Mouse (Mus musculus) urinary bladder, adult 2 months (tissue): Measurements from ENCODE around the gene Rpp25l. TPM values are rescaled to one million over a fixed set of nuclear protein-coding genes. Genes with fewer than 3 reads are reported as not detected.

Experiments used
- DNase-seq: peaks from one replicate; pipeline ENCODE4 v3.0.0; 2022; ENCODE audit warnings: low spot score
- polyA plus RNA-seq: library from polyadenylated mRNA; depleted of rRNA; stranded (reverse); fragments of >200 nt; gene quantifications from 2 replicates; pipeline ENCODE4 v1.2.3, GENCODE M21; 2012; rRNA removed

Rpp25l gene
- polyA plus RNA-seq, 1 experiment: 40.5 TPM

GRCm38 (mm10) chr4:41670836-41671235, 42.5 kb downstream of the Rpp25l start:
- no peak for DNase-seq

- no peak for DNase-seq
These were observed 46.7 kb downstream of the Rpp25l start for GRCm38 (mm10) chr4:41666646-41667045.

GRCm38 (mm10) chr4:41665009-41665675, 48.2 kb downstream of the Rpp25l start:
- DNase-seq: no peak

GRCm38 (mm10) chr4:41664533-41664932, 48.8 kb downstream of the Rpp25l start:
- no peak for DNase-seq

- DNase-seq: no peak
These were observed 49.7 kb downstream of the Rpp25l start for GRCm38 (mm10) chr4:41663614-41664013.

- no peak for DNase-seq
These were observed 50.6 kb downstream of the Rpp25l start for GRCm38 (mm10) chr4:41662723-41663122.

Other genes starting within 250 kb of the Rpp25l start
- gene Kif24, start 248.6 kb downstream of the Rpp25l start, polyA plus RNA-seq: 0.53 and 0.61 TPM in 2 replicates
- gene Nudt2, start 248.4 kb downstream of the Rpp25l start, polyA plus RNA-seq: 29.5 and 34.6 TPM in 2 replicates
- gene AI464131, start 210.5 kb downstream of the Rpp25l start, polyA plus RNA-seq: 8.0 and 11.4 TPM in 2 replicates
- gene 1110017D15Rik, start 196.2 kb downstream of the Rpp25l start, polyA plus RNA-seq: 0.10 and 0.22 TPM in 2 replicates
- 20.9 and 21.3 TPM in 2 replicates for gene Fam219a, start 144.0 kb downstream of the Rpp25l start, polyA plus RNA-seq
- 85.3 and 93.8 TPM in 2 replicates for gene Dnaic1, start 143.8 kb downstream of the Rpp25l start, polyA plus RNA-seq
- gene Enho, start 73.2 kb downstream of the Rpp25l start, polyA plus RNA-seq: 165 and 187 TPM in 2 replicates
- 28.6 and 49.0 TPM in 2 replicates for gene Cntfr, start 16.4 kb downstream of the Rpp25l start, polyA plus RNA-seq
- 77.4 and 78.3 TPM in 2 replicates for gene Il11ra1, start 13.5 kb downstream of the Rpp25l start, polyA plus RNA-seq
- gene Dctn3, start 9.6 kb upstream of the Rpp25l start, polyA plus RNA-seq: 68.8 and 98.7 TPM in 2 replicates
- gene Arid3c, start 17.6 kb upstream of the Rpp25l start, polyA plus RNA-seq: 1.3 and 1.9 TPM in 2 replicates
- gene Galt, start 41.7 kb upstream of the Rpp25l start, polyA plus RNA-seq: 64.7 and 65.2 TPM in 2 replicates
- gene Sigmar1, start 42.6 kb upstream of the Rpp25l start, polyA plus RNA-seq: 79.7 and 81.4 TPM in 2 replicates
- gene Ccl27a, start 60.7 kb upstream of the Rpp25l start, polyA plus RNA-seq: 38.0 and 44.4 TPM in 2 replicates
- 6.6 and 36.4 TPM in 2 replicates for gene Gm21541, start 190.1 kb upstream of the Rpp25l start, polyA plus RNA-seq
- gene Gm20878, start 228.0 kb upstream of the Rpp25l start, polyA plus RNA-seq: 2.1 and 3.3 TPM in 2 replicates